Mouse (Mus musculus) C2C12 (cell line): ENCODE data around the gene Lysmd3. TPM values are rescaled to one million over a fixed set of nuclear protein-coding genes. Genes with fewer than 3 reads are reported as not detected.
"Not testable (repeated sequence)": the region's sequence is repeated elsewhere in the genome, so short reads cannot be mapped to it uniquely, and the experiment has no call there.

Experiments used
- H3K27me3 ChIP-seq: one replicate; pipeline ENCODE4 v1.6.1; 2011; ENCODE audit not compliant: control insufficient read depth, insufficient read depth, insufficient read length
- H3K36me3 ChIP-seq: one replicate; pipeline ENCODE4 v1.6.1; 2011; ENCODE audit not compliant: control insufficient read depth, insufficient read depth
- H3K4me3 ChIP-seq: one replicate; pipeline ENCODE4 v1.5.1; 2011; ENCODE audit warnings: mild to moderate bottlenecking, control low read depth; ENCODE audit not compliant: poor library complexity, insufficient read depth, severe bottlenecking
- H3K79me2 ChIP-seq: one replicate; pipeline ENCODE4 v1.6.1; 2011; ENCODE audit not compliant: control insufficient read depth, insufficient read depth
- H3K79me3 ChIP-seq: one replicate; pipeline ENCODE4 v1.6.1; 2011; ENCODE audit warnings: low read depth, control low read depth
- H3ac ChIP-seq: one replicate; pipeline ENCODE3; 2011; ENCODE audit warnings: low read depth; ENCODE audit not compliant: control insufficient read depth, insufficient read length
- CEBPB ChIP-seq: IDR thresholded peaks from one replicate; pipeline ENCODE4 v1.6.1; 2011; ENCODE audit warnings: low read depth, mild to moderate bottlenecking, control low read depth, moderate library complexity
- CTCF ChIP-seq: IDR thresholded peaks from one replicate; pipeline ENCODE4 v1.5.1; 2011; ENCODE audit not compliant: control insufficient read depth, insufficient read depth, insufficient read length
- FOSL1 ChIP-seq: IDR thresholded peaks from one replicate; pipeline ENCODE4 v1.8.0; 2011; ENCODE audit warnings: mild to moderate bottlenecking, low read length; ENCODE audit not compliant: poor library complexity, insufficient read depth, severe bottlenecking
- MAX ChIP-seq: IDR thresholded peaks from one replicate; pipeline ENCODE4 v1.6.1; 2011; ENCODE audit warnings: mild to moderate bottlenecking, control low read depth
- MYOD1 ChIP-seq: IDR thresholded peaks from one replicate; pipeline ENCODE4 v1.6.1; 2011; ENCODE audit warnings: low read depth; ENCODE audit not compliant: control insufficient read depth, insufficient read length
- MYOG ChIP-seq: IDR thresholded peaks from one replicate; pipeline ENCODE4 v1.6.1; 2011; ENCODE audit not compliant: control insufficient read depth, insufficient read length; ENCODE audit errors: extremely low read depth
- USF1 ChIP-seq: IDR thresholded peaks from one replicate; pipeline ENCODE4 v1.6.1; 2011; ENCODE audit warnings: low read depth, mild to moderate bottlenecking, control low read depth, moderate library complexity
- long read RNA-seq, 2 experiments: library from polyadenylated mRNA; unstranded; transcript quantifications; one replicate each; pipeline ENCODE4 v2.0.0; 2019 to 2020
- polyA plus RNA-seq: library from polyadenylated mRNA; unstranded; fragments of >200 nt; fragmentation: generic; extraction: Trizol; gene quantifications from one replicate; pipeline ENCODE4 v1.2.1, GENCODE M21; 2012; ENCODE audit warnings: missing spikeins

The Lysmd3 gene
- polyA plus RNA-seq, result 4.9 TPM
- long read RNA-seq, experiment 1, full-length matches to known transcripts, result 10 of 15 reads
- long read RNA-seq, experiment 1, partial matches to known transcripts, result 0 of 15 reads
- long read RNA-seq, experiment 1, other reads (novel, unspliced or antisense), result 5 of 15 reads
- long read RNA-seq, experiment 2, full-length matches to known transcripts, result 68 of 83 reads
- long read RNA-seq, experiment 2, partial matches to known transcripts, result 2 of 83 reads
- long read RNA-seq, experiment 2, other reads (novel, unspliced or antisense), result 13 of 83 reads

DNA sequence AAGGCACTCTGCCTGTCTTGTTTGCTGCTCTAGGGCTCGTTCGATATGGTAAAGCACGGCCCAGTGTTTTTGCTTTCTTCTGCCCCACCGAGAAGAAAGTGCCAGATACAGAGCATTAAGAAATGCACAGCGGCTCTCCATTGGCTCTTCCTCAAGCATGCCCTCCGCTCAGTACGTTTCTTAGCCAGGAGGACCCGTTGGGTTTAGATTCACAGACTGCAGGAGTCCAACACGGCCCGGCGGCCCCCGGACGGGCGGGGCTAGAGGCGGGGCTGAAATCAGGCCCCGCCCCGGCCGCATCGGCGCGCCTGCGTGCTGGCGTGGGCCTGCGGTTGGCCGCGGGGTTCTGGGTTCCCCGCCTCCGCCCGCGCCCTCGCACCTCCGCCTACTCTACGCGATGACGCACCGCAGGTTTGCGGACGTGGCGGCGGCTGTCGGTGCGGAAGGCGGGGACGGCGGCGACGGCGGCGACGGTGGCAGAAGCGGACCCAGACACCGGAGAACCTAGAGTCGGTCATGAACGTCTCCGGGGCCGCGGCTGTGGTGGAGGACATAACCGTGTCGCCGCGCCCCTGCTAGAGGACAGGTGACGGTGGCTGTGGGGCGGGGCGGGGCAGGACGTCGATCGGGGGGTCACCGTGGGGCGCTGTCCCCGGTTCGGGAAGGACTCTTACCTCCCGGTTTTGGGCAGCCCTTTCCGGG lies at the start of gene Lysmd3:
Lysmd3 (plus strand) TSS at position 313 of the 702 bp plus-strand sequence.
- H3K79me2 ChIP-seq, result peaks cover 48% of the 10 kb centered on the region
- peak within 1 kb of the TSS; percentile 69 for H3K4me3 ChIP-seq
- H3K36me3 ChIP-seq, result peaks cover 3% of the 10 kb centered on the region
- peaks cover 32% of the 10 kb centered on the region for H3K79me3 ChIP-seq
- TF ChIP-seq USF1 (no peak), CEBPB (no peak), MYOD1 (no peak), CTCF (no peak), MAX (no peak), MYOG (no peak), FOSL1 (no peak)
- H3ac ChIP-seq, result peak within 1 kb of the TSS; percentile 64
- no peaks in the 10 kb centered on the region for H3K27me3 ChIP-seq

DNA sequence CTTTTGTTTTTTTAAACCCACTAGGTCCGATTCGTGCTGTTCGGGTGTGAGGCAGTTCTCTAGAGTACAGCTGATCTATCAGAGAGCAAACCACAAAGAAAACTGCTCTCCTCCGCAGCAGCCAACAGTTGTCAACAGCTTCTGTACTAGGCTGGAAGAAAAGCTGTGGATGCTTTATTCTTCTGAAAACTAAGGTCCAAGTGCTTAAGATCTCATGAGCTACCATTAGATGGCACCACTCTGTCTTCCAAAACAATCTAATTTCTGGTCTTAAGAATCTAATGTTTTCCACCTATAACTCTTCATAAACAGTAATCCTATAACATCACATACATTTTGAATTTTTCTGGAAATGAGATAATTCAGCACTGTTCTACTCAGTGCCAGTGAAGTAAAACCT lies 47.1 kb upstream of the Lysmd3 start:
- Histone ChIP-seq H3K79me2 (no peaks in the 10 kb centered on the region), H3K79me3 (no peaks in the 10 kb centered on the region), H3K27me3 (no peaks in the 10 kb centered on the region), H3K4me3 (no peak overlapping the region), H3K36me3 (no peaks in the 10 kb centered on the region), H3ac (no peak overlapping the region)
- TF ChIP-seq CEBPB (no peak), CTCF (no peak), MAX (no peak)

DNA sequence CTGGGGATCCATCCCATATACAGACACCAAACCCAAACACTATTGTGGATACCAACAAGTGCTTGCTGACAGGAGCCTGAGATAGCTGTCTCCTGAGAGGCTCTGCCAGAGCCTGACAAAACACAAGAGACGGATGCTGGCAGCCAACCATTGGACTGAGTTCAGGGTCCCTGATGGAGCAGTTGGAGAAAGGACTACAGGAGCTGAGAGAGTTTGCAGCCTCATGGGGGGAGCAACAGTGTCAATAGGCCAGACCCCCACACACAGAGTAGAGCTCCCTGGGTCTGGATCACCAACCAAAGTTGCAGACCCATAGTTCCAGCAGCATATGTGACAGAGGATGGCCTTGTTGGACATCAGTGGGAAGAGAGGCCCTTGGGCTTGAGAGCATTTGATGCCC lies 29.6 kb upstream of the Lysmd3 start:
- H3K79me2 ChIP-seq, H3ac ChIP-seq, H3K4me3 ChIP-seq, H3K79me3 ChIP-seq, H3K36me3 ChIP-seq, H3K27me3 ChIP-seq: not testable (repeated sequence)

DNA sequence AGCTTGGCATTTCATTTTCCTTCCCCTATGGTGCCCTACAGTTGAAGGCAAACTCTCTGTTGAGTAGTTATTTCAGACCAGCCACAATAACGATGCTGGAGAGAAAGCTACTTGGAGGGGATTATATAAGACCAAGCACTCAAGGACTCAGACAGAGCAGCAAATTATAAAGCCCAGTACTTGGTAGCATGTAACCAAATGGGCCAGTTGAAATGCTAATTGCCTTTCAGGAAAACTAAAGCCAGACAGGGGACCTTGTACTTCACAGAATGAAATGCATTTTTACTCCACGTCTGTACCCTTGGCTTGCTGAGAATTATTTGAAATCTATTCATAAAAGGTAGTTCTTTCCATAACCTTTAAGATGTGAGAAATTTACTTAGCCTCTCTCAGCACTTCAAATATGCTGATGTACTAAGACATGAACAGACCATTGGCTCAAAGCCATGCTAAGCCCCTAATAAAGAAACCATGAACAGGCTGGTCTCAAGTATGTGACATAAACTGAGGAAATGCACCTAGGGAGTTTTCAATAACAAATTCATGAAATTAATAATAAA lies 28.8 kb upstream of the Lysmd3 start:
- H3K79me2 ChIP-seq, result no peaks in the 10 kb centered on the region
- H3K27me3 ChIP-seq, result peaks cover 6% of the 10 kb centered on the region
- no peak overlapping the region for H3ac ChIP-seq
- H3K36me3 ChIP-seq, result no peaks in the 10 kb centered on the region
- no peaks in the 10 kb centered on the region for H3K79me3 ChIP-seq
- TF ChIP-seq MAX (no peak), CEBPB (no peak), CTCF (no peak), FOSL1 (no peak), MYOG (no peak), USF1 (no peak), MYOD1 (no peak)
- H3K4me3 ChIP-seq, result no peak overlapping the region

DNA sequence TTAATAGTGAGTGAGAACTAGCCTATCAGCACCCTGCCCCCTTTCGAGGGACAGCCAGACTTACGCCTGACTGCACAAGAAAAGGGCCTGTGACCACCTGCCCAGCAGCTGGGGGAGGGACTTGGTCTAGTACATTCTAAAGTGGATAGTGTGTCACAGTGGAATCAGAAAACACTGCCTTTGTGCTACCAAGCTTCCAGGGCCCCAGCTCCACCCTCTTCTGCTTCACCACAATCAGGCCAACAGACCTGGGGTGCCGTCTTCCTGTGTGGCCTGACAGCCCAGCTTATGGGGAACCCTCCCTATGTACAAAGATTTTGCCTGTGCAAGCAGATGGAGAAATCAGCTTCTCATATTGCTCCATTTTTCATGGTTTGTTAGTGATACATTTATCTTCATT lies 28.1 kb upstream of the Lysmd3 start:
- Histone ChIP-seq H3K36me3 (no peaks in the 10 kb centered on the region), H3K27me3 (peaks cover 6% of the 10 kb centered on the region), H3ac (no peak overlapping the region), H3K79me2 (no peaks in the 10 kb centered on the region), H3K4me3 (no peak overlapping the region), H3K79me3 (no peaks in the 10 kb centered on the region)
- no peak for TF ChIP-seq MAX
- TF ChIP-seq CEBPB, result no peak
- no peak for TF ChIP-seq MYOG
- TF ChIP-seq FOSL1, result no peak
- TF ChIP-seq CTCF, result no peak
- no peak for TF ChIP-seq USF1
- TF ChIP-seq MYOD1, result no peak

DNA sequence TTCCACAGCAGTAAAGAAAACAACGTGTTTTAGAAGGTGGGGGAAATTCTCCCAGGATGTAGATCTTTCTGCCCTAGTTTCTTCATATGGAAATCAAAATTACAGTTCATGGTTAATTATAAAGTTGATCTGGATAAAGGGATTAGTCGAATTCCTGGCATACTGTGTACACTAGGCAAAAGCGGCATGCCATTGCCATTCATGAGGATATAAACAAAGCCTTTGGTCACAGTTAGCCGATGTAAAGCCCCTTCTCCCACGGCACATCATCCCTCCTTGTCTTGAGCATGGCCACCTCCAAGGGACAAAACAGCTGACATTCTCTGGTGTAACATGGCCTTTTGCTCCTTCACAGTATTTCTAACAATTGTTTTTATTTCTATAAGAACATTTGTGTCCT lies 26.9 kb upstream of the Lysmd3 start:
- no peak overlapping the region for H3ac ChIP-seq
- no peaks in the 10 kb centered on the region for H3K79me2 ChIP-seq
- peaks cover 6% of the 10 kb centered on the region for H3K27me3 ChIP-seq
- H3K4me3 ChIP-seq, result no peak overlapping the region
- H3K36me3 ChIP-seq, result no peaks in the 10 kb centered on the region
- H3K79me3 ChIP-seq, result no peaks in the 10 kb centered on the region
- TF ChIP-seq MYOG, result no peak
